Mouse (Mus musculus) heart, adult 10 weeks (tissue): ENCODE data around the gene Sdr16c6. TPM values are rescaled to one million over a fixed set of nuclear protein-coding genes. Genes with fewer than 3 reads are reported as not detected.

Experiments
- polyA plus RNA-seq: library from polyadenylated mRNA; stranded (reverse); fragments of 350-450 nt; fragmentation: Illumina TruSeq; extraction: RNeasy Lipid Tissue Mini Kit (QIAGEN cat#74804); gene quantifications from one replicate; pipeline ENCODE4 v1.2.3, GENCODE M21; 2014; ENCODE audit warnings: low read depth, low replicate concordance

Gene Sdr16c6
- polyA plus RNA-seq: not detected

GRCm38 (mm10) chr4:4077372-4077771 lies at the start of gene Sdr16c6:
Sdr16c6 (minus strand) TSS chr4:4077522.

Other genes starting within 250 kb of the Sdr16c6 start
- 327 TPM for gene Gm11808, start 103.9 kb downstream of the Sdr16c6 start, polyA plus RNA-seq